Mouse (Mus musculus): Measurements from ENCODE around the gene Ddx24.

Ddx24 gene

DNA sequence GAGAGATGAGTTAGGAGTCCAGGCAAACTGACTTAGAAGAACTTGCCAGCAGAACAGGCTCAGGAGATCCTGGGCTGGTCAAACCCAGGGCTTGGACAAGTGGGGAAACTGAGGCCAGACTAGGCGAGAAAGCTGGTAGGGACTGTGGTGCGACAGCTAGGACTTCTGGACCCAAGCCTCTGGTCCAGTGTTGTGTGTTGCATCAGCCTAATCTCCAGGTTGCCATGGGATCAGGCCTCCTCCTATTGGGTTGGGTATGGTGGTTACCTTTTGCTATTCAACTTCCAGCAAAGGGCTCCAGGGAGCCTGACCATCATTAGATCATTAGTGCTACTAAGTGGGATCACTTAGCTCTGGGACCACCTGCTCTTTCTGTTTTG lies 36.3 kb downstream of the Ddx24 start:
- DNase-seq (ENCODE audit: low read depth) = peak; percentile 21

DNA sequence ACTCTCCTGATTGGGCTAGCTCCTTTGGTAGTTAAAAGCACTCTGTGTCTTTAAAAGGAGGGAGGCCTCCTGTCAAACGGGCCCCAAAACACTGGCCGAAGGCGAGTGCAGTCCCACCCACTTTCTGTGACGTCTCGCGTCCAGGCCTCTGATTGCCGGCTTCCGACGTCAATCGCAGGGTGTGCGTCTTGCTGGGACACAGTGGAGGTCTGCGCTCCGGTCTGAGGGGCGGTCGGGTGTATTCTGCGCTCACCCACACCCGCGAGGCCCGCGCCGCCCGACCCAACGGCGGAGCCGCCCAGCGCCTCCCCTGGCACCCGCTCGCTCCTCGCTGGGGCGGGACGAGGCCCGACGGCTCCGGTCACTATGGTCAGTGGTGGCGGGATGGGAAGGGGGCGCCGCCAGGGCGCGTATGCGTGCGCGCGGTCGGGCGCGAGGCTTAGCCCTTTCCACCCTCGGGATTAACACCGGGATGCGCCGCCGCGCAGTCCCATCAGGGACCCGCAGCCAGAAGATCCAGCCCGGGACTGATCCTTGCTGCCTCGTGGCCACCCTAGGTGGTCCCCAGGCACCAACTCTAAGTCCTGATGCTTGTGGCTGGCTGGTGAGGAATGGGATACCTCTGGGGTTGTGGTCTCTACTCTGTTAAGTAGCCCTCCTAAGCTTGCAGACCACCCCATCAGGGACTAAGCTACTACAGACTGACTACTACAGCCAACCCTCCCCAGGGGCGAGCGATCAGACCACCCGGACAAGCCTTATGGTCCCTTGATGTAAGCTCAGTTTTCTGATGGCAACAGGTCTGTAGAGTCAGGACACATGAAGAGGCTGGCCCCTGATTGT lies 36.9 kb downstream of the Ddx24 start, which contains the start of gene Otub2:
TSS of gene Otub2 (plus strand) at position 178 of the 843 bp plus-strand sequence.
- DNase-seq (ENCODE audit: low read depth) = peak; percentile 87

DNA sequence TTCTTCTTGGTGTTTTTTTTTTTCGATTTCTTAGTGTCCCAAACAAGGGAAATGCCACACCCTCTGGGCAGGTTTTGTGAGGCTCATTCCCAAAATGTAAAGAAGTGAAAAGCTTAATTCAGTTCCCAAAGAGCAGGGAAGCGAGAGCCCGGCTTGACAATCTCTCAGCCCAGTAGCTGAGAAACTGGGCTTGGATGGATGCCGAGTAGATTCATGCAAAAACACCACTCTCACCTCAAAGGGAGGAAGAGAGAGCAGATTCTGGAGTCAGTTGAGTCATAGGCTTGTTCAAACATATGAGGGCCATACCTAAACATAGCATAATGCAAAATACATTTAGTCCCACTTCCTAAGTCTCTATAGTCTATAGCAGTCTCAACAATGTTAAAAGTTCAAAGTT lies 45.4 kb downstream of the Ddx24 start:
- no peak for DNase-seq (ENCODE audit: low read depth)

DNA sequence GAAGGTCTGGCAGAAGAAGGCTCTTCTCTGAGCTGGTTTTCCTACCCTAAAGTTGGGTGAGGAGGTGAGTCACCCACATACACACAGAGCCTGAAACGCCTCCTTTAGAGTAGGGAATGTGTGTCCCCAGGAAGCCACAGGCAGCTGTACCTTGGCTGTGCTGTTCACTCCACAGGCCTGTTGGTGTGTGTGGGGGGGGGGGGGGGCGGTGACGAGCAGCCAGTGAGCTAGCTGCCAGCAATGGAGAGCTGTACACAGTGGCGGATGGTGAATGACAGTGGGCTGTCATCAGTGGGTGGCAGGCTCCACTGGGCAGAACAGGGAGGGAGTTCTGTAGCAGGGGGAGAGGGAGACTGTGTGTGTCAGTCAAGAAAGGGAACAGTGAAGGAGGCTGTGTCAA lies 48.9 kb downstream of the Ddx24 start:
- DNase-seq (ENCODE audit: low read depth) = no peak

DNA sequence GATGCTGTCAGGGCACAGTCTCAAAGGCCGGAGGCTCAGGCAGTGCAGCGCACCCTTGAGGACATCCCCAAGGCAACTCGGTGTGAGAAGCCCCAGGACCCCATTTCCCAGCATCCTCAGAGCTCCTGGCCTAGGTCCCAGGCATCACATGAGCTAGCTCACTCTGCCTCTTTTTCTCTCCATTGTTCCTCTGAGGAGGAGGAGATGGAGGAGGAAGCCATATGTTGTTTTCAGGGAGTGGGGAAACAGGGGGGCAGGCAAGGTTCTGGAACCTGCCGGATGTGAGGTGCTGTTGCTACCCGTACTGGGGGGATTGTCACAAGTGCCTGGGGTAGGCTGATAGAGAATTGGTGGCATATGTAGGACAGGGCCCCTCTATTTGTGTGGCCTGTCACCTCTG lies 49.5 kb downstream of the Ddx24 start:
- no peak for DNase-seq (ENCODE audit: low read depth)

DNA sequence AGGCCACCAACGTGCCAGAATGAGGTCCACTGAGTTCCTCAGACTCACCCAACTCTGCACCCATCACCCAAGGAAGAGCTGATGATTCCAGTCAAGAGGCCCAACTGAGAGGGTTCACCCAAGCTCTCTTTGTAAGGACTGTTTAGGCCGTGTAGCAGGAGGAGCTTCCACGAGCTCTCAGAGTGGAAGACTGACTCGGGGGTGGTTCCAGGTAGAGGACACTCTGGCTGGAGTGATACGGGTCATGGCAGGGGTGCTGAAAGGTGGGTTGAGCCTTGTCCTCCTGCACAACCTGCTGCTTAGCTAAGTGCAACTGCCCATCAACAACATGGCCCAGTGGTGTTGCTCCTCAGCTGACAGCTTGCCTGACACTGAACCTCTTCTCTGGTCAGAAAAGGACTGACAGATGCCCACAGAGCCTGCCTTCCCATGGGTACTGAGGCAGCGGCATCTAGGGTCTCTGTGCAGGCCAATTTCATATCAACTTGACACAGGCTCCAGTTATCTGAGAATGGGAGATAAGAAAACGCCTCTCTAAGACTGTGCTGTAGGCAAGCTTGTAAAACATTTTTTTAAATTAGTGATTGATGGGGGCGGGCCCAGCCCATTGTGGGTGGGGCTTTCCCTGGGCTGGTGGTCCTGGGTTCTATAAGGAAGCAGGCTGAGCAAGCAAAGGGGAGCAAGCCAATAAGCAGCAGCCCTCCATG lies 51.9 kb downstream of the Ddx24 start:
- DNase-seq (ENCODE audit: low read depth) = no peak

DNA sequence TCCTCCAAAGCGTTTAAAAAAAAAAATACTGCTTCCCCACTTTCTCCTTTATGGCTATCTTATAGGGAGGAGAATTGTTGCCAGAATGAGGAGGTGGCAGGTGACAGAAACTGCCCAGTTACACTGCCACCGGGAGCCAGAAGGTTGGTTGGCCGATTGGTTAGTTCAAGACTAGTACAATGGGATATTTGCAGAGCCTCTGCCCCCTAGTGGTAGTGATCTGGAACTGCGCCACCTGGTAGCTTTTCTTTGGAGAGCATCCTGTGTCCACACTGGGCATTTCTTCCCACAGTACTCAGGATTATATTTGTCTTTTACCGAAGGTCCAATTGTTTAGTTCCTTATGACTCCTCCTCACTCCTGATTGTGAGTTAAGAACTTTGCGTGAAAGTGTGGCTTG lies 53.9 kb downstream of the Ddx24 start:
- peak; percentile 80 for DNase-seq (ENCODE audit: low read depth)

DNA sequence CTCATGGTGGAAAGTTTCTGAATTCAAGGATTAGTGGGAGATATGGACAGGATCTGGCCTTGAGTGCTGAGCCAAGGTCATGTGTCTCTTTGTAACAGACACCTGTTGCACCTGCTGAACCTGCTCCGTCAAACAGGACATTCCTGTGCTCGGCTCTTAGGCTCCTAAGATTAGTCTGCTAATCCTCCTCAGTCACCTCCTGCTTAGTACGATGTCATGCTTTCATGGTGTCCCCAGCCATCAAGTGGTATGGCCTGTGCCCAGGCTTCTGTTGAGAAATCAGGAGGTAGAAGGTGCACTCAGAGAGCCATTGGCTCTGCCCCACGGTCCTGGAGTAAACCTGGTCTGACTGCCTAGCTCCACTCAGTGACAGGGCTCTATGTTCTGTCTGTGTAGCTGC lies 54.8 kb downstream of the Ddx24 start:
- no peak for DNase-seq (ENCODE audit: low read depth)

DNA sequence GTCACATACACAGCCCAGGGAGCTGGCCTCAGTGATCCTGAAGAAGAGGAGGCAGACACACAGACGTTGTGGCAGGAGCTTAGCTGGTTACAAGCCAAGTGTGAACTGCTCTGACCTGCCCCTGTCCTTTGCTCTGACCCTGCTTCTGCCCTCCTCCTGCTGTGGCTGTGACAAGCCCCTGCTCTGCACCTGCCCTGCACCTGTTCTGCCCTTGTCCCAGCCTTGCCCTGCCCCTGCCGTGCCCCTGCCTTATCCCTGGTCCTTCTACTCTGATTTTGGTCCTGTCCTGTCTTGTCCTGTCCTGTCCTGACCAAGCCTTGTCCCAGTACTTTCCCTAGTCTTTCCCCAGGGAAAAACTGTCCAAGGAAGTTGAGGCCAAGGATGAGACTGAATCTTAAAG lies 56.9 kb downstream of the Ddx24 start:
- no peak for DNase-seq (ENCODE audit: low read depth)

DNA sequence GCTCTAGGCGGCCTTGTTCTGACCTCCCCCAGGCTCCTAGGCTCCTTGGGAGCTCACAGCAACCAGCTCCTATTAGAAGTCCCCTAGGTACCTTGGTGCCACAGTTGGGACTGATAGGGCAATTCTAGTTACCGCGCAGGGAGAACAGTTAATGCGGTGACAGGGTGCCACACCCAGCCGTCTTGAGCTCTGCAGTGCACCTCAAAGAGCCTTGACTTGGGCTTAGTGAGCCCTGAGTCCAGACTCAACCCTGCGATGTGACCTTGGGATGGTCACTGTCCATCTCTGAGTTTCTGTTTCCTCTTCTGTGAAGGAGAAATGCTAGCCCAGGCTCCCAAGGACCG lies 57.3 kb downstream of the Ddx24 start:
- no peak for DNase-seq (ENCODE audit: low read depth)

DNA sequence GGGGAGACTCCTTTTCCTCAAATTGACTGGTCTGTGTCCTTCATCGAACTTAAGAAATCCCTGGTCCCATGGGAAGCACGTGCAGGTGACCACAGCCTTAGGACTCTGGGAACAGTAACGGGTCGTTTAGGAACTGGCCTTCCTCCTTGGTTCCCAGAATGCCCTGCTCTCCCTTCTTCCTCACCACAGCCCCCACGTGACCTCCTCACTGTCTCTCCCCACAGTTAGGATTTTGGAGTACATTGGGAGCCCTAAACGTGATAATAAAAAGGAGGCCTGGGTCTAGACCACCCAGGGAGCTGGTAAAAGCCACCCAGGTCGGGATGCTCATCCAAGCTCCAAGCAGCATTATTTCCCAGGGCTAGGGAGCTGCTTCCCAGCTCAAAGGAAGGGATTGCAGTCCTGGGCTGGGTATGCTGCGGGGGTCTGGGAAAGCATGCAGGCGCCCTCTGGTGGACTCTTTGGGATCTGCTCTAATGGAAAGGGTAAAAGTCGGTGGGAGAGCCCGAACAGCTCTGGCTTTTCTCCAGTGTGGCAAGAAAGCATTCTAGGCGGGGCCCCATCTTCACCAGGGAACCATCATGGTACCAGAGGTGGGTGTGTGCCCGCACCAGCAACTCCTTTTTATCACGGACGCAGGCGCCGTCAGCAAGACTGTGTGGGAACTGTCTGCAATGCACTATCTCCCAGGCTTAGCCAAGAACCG lies 57.9 kb downstream of the Ddx24 start:
- DNase-seq (ENCODE audit: low read depth) = peak; percentile 77

DNA sequence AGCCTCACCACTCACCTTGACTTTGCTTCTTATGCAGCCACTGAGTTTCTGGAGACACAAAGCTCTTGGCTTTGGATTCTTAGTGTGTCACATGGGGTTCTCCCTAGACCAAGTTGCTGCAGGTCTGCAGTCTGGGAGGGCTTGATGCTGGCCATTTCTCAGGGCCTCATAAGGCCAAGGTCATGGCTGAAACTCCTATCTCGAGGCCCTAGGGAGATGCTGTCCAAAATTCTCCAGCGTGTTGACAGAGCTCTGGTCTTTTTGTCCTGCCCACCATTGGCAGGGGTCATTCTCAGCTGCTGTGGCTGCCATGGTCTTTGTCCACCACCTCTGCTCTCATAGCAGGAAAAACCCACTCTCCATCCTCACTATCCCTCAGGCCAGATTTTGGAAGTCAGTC lies 58.5 kb downstream of the Ddx24 start:
- no peak for DNase-seq (ENCODE audit: low read depth)

DNA sequence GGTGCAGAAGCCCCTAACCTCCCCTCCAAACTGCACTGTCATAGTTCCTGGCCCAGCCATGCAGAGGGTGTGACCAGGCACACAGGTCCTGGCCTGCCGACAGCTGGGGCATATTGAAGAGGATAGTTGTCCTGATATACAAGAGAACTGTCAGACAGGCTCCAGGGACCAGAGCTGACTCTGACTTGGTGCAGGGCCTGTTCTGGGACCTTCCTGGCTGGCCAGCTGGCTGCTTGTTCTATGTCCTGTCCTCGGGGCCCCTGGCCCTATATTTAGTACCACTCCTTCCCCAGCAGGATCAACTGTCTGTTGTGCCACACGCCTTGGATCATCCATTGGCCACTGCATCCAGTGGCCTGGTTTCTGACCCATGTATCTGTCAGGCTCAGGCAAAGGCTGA lies 63.3 kb downstream of the Ddx24 start:
- no peak for DNase-seq (ENCODE audit: low read depth)

DNA sequence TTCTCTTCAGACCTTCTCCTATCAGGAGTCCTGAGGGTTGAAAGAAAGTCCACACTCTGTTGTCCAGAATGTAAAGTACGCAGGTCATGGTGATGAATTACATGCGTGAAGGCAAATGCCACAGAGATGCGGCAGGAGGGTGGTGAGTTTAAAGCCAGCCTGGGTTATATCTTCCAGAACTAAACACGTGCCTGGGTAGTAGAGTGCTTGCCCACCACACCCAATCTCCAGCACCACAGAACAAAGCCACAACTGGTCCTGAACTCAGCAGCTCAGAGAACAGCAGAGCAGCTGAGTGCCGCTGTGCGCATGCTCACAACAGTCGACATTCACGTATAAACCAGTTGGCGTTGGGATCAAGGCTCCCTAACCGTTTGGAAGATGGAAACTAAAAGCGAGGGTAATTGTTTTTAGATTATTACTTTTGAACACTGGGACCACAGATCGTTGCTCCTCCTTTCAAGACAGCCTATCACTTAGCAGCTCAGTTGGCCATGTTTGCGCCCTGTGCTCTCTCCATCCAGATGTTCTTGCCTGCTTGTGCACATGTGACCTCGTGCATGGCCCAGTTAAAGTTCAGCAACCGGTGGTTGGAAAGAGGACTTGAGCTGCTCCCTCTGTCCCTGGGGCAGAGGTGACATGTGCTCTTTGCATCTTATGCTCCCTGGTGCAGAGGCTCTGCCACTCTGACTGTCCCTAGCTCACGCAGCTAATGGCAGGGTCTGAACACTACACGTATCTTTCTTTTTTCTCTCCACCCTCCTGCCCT lies 63.9 kb downstream of the Ddx24 start:
- DNase-seq (ENCODE audit: low read depth) = no peak

DNA sequence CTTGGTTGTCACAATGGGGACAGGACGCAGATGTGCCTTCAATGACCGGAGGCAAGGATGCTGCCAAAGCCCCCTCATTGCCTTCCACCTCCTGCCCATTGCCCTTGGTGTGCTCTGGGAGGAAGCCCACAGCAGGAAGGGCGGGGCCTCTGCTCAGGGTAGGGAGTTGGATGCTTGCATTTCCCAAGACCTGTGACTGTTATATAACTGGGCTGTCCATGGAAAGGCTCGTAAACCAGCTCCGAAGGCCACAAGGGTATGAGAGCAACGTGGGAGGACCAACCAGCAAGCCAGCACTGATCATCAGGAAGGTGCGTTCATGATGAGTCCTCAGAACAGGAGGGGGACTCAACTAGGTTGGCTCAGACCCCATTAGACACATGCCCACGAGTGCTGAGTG lies 64.8 kb downstream of the Ddx24 start:
- no peak for DNase-seq (ENCODE audit: low read depth)

DNA sequence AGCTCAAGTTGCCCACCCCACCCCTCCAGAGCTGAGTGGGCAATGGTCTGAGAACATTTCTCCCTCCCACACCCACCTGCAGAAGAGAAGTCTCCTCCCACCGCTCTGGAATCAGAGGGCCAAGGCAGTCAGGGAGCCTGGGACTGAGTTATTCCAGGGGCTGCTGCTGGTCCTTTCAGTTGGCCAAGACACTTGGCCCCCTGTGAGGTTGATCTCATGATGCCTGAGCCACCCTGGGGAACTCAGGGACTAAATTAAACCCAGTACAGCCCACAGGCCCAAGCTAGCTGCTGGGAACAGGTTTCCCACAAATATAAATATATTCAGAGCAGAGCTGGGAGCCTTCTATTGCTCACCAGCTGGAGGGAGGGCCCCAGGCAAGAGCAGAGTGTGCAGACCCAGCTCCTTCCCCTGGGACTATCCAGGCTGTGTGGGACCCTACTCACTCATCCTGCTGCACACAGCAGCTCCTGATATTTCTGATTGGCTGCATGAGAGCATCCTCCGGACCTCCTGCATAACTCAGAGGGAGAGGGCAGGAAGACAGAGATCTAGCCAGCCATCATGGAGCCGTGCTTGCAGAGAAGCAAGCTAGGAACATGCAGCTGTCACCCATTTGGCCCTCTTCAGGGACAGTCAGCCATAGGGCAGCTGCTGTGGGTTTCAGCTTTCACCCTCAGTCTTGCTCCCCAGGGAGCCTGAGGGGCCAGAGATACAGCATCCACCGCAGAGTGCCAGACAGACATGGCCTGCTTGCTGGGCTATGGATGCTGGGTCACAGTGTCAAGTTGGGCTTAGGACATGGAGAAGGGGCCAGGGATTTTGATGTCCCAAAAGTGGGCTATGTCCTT lies 66.5 kb downstream of the Ddx24 start:
- DNase-seq (ENCODE audit: low read depth) = no peak

DNA sequence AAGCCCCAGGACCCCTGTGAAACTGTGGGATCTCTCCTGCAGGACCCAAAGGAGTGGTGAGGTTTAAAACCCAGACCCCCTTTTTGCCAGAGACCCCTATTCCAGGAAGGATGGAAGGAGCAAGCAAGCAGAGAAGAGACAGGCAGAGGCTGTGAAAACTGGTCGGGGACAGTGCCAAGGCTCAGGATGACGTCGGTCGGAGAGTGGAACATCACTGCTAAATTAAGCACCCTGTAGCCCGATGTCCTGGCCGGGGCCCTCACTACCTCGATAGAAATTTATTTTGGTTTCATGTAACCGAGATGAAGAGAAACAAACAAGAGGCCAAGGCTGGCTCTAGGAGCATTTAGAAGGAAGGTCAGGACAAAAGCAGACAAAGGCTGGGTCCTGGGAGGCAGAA lies 67.4 kb downstream of the Ddx24 start:
- DNase-seq (ENCODE audit: low read depth) = no peak

Data from induced T-regulatory cell, adult 2 months (primary cell).